Mouse (Mus musculus) gastrocnemius, postnatal 4 days (tissue): ENCODE results near the gene Thra. TPM values are rescaled to one million over a fixed set of nuclear protein-coding genes. Genes with fewer than 3 reads are reported as not detected.

Experiments used
- DNase-seq, 2 experiments: peaks; one replicate each; pipeline ENCODE4 v3.0.0; 2021 to 2022; ENCODE audit warnings: low spot score in 2 of 2, mixed read lengths in 2 of 2
- total RNA-seq, 2 experiments: library from RNA; stranded (reverse); gene quantifications; 2 replicates each; pipeline ENCODE4 v1.2.3; 2021

Thra gene
- total RNA-seq, 2 experiments from 2014 or later, result 225 TPM

DNA sequence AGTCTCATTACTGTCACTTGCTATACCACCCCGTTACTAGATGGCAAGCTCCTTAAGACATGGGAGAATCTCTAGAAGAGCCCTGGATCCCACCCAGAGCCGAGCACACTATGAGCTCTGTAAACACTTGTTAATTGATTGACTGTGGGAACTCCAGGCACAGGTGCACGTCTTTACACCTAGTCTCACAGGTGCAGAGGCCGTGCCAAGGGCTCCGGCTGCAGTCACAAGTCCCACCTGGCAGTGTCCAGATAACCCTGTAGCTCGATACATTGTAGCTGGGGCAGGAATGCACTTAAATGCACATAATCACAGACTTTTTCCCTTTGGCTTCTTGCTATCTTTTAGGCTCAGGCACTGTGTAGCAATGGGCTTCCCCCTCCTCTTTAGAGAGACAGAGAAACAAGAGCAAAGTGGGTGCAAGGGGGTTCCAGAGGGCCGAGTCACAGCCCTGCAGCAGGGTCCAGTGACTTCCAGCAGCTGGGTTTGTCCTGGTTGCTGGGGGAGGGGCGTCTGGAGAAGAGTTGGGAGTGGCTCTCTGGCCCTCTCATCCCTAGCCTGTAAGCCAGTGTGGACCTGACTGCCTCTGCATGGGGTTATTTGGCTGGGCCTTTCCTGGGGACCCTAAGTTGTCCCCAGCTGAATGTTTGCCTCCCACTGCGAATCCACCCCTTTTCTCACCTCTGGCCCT lies 3.4 kb downstream of the Thra start:
- peak in 1 of 2 experiments; percentile 85 for DNase-seq

DNA sequence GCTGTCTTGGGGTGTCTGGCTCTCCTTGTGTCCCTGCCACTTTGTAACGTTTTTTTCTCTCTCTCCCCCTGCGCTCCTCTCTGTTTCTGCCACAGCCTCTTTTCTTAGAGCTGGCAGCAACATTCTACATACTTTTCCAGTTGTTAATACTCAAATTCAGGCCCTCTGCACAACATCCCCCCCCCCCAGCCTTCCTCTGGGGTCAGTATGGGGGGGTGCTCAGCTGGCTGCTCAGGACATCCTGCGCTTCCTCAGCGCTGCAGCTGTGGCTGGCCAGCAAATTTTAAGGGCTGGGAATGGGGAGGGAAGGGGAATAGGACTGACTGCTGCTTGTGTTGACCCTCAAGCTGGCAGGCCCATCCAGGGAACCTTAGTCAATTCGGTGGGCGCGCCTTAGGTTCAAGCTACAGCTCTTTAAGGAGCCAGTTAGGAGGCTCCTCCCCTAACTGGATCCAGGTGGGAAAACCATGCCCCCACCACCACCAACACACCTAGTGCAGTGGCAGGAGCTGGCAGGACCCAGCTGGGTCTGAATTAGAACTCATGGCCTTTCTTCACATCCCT lies 4.1 kb downstream of the Thra start:
- DNase-seq, result no peak

DNA sequence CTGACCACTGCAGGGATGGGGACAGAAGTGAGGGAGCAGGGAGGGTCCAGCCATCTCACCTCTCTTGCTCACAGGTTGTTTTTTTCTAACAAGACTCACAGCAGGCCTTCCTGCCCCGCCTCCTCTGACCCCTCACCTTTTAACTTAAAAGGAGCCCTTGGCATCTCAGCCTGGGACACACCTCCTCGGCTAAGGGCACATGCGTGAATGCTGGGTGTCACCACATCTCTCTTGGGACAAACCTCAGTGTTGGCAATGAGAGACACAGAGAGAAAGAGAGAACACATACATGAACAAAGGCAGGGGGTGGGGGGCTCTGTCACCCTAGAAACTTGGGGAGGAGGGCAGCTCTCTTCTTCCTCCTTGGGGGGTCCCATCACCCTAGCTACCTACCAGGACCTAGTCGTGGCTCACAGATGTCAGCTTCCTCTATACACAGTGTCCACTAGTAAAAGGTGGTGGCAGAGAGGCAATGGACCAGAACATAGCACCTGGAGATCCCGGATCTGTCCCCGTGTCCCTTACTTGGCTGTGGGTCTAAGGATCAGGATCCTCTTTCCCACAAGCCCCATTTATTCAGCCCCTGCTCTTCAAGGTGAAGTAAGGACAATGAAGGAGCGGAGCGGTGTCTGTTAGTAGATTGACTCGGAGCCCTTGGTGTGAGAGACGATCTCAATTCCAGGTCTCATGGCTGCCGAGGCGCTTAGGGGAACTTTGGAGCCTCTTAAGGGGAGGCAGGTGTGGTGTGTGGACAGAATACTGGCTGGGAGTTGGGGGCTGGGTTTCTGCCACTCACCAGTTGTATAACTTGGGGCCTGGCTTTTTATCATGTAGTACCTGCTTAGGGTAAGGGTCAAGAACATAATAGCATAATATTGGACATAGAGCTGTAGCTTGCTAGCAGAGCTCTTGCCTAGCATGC lies 5.8 kb downstream of the Thra start:
- DNase-seq, result no peak

DNA sequence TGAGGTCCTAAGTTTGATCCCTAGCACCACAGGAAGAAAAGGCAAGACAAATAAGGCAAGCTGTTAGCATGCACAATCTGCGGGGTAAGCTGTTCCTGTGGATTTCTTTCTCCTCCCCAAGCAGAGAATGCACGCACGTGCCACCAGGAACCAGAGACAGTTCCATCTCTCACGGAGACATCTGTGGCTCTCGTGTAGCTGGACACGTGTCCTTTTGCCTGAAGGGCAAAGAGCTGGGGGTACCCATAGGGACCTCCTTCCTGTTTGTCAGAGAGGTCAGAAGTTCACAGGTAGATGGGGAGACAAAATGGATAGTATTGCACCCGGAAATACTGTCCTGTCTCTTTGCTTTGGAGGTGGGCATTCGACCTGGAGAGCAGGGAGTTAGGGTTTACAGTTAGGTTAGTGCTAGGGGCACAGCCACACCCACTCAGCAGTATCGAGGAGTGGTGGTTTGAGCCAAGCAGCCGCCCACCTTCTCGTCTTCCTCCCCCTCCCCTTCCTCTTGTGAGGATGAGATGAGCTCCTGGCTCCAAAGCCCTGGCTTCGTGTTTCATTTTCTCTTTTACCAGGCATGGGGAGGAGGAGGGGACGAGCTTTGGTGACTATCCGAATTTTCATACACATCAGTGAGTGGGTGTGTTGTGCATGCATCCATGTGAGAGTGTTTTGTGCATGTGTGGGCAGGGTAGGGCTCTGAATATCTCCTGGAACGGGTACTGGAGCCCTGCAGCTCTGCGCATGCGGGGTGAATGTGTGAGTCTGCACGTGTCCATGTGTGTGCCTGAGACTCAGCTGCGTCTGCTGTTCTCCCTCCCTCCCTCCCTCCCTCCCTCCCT lies 6.6 kb downstream of the Thra start:
- DNase-seq, result peak in 1 of 2 experiments; percentile 78

DNA sequence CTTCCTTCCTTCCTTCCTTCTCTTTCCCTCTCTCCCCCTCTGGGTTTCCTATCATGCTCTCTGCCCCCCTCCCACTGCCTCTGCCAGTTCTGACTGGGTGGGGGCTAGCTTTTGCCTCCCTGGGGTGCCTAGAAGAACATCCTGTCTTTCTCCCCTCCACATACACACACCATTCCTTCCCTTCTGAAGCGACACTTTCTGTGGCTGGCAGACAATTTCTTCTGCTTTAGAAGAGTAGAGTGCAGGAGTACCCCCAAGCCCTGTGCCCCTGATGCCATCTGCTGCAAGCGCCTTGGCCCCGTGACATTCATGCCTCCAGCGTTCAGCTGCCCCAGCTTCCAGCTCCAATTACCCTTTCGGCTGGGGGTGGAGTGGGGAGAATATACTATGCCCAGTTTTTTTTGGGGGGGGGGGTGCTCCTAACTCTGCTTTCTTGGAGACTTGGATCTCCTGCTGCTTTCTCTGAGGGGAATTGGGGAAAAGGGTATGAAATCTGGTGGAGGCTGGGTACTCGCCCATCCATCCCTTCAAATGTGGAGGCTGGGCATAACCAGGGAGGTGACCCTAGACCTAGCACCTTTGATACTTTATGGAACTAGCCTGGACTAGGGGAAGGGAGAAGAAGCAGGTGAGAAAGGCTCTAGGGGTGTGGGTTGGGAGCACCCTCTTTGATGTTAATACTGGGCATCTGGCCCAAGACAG lies 7.5 kb downstream of the Thra start:
- no peak for DNase-seq

DNA sequence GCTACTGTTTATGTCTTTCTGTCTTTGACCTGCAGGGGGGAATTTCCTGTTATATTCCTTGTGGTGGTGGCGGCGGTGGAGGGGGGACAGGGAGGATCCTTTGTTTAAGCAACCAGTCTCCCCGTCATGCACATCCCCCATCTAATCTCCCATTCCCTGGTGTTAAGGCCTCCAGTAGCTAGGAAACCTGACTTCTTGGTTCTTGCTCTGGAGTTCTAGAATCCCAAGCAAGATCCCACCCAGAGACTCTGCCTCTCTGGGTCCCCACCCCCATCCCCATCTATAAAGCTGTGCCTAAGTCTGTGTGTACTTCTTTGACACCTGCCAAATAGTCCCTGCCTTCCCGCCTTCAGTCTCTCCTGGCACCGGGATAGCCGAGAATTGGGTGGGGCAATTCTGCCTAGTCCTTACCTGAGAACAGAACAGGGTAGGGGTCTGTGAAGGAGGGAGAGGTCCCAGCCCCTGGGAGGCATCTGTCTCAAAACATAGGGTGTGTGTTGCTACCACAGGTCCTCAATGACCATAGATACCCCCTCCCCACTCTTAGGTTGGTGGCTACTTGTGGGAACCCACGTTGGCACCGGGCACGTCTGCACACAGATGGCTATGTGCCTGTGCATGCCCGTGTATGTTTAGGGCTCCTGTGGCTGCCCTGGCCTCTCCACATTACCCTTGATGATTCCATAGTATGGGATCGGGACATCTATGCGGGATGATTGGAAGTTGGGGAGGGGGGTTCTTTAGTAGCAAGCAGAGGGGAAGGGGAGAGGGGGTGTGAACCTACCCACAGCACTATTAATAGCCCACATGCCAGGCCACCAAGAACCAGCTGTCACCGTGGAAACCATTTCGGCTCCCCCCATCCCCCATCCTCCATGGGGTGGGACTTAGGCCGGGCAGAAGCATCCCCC lies 8.3 kb downstream of the Thra start:
- DNase-seq, result no peak

DNA sequence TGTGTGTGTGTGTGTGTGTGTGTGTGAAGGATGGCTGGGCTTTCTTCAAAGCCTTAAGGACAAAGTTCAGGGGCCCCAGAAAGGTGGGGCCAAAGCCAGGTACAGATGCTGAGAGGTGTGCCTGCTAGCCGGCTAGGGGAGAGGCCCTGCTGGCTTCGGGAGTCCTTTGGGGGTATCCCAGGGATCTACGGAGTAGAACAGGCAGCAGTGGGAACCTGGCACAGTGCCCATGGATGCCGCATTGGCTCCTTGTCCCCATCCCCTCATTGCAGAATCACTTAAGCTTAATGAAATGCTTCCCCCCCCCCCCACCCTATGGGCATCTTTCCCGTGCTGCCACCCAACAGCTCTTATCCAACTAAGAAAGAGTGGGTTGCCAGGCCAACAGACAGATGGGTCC lies 9.3 kb downstream of the Thra start:
- DNase-seq, result peak in 1 of 2 experiments; percentile 26

DNA sequence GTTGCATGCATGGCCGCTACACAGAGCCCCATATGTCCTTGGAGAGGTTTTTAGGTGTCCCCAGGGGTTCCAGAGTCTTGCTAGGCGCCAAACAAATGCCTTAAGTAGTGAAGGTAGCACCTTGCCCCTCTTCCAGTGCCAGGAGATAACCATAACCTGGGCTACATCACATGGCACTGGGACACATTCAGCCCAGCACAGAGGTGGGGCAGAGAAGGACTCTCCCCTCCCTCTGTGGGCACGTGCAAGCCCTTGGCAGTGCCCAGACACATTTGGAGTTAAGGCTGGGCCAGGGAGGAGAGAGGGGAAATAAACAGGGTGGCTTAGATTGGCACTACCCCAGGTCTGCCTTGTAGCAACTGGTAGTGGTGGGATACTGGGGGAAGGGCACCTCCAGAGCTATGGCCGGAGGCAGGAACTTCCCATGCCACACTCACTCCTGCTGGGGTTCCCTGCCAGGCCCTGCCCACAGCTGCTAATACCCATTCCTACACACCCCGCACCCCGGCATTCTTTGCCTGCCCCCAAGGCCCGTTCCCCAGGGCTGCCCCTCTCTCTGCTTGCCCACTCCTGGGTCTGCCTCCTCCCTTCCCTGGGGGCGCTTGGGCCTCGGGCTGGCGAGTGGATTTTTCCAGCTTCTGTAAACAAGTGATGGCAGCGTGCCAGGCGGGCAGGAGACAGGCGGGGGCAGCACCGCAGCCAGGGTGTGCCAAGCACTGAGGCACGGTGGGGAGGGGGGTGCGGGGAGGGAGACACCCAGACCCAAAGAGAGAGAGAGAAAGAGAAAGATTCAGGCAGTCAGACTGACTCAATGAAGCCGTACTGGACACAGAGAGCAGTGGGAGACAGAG lies 10.1 kb downstream of the Thra start:
- peak; percentile 67 to 78 for DNase-seq

DNA sequence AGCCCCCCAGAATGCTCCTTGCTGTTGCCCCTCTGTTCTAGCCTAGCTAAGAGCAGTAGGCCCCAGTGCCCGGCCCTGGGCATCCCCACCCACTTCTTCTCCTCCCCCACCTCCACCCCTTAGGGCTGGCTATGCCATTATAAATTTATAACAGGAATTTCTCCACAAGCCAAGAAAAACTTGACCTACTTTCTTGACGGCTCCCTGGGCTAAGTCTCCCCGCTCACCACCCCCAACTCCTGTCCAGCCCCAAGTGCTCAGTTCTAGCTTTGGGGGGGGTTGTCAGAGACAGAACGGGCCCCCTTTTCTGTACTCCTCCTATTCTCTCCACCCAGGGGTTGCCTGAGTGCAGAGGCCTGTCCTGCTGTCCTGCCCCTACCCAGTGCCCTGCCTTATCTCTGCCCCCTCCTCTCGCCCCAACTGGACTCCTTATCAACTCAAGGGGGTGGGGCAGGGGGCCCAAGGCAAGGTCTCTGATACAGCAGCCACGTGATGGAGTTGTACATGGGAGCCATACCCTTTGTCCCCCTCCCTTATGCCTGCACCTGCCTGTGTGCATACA lies 10.9 kb downstream of the Thra start:
- DNase-seq, result no peak

DNA sequence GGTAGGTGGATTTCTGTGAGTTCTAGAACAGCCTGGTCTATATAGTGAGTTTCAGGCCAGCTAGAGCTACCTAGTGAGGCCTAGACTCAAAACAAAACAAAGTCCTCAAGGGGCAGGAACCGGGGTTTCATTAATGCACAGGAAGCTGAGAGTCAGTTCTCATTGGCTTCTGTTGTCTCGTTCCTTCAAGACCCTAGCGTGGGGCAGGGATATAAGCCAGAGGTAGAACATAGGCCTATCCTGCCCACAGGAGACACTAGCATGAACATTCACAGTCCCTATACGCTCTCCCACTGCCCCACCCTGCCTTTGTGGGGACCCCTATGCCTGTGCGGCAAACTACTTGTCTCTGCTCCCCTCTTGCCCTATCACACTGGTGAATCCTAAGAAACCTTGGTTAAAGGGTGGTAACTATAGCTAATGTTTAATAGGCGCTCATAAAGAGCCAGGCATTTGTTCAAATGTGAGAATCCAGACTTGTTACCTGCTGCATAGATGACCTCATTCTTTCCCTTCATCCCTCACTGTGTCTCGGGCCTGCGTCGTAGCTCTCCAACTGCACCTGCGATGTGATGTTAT lies 12.2 kb downstream of the Thra start:
- DNase-seq, result no peak

DNA sequence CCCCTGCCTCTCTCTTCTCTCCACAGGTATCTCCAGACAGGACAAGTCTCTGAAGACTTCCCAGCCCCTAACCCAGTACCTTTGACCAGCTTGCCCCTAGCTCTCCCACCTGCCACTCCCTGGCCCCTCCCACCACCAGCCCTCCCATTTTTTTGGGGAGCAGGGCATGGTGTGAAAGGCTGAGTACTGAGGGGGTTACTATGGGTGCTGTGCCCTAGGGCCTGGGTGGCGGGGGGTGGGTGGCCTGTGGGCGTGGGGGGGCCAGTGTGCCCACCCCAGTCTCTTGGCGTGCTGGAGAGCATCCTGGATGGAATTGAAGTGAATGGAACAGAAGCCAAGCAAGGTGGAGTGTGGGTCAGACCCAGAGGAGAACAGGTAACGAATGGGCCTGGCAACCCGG lies 12.8 kb downstream of the Thra start:
- DNase-seq, result no peak

DNA sequence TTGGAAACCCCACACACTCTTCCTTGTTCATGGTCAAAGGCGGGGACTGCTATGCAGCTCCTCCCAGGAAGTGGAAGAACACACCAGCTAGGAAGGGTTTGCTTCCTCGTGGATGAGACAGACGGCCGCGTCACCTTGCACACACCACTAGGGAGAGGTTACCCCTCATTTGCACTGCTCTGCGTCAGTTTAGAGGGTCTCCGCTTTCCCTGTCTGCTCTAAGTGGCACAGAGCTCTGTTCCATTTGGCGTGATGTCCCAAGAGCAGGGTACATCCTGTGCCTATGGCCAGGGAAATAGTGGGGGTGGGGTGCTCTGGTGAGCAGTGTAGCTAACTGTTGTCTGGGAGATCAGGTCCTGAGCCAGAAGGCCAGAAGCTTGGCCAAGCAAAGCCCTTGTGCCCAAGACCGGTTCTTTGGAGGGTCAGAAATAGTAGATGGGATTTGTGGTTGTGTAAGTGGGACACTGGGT lies 13.7 kb downstream of the Thra start:
- DNase-seq, result no peak

DNA sequence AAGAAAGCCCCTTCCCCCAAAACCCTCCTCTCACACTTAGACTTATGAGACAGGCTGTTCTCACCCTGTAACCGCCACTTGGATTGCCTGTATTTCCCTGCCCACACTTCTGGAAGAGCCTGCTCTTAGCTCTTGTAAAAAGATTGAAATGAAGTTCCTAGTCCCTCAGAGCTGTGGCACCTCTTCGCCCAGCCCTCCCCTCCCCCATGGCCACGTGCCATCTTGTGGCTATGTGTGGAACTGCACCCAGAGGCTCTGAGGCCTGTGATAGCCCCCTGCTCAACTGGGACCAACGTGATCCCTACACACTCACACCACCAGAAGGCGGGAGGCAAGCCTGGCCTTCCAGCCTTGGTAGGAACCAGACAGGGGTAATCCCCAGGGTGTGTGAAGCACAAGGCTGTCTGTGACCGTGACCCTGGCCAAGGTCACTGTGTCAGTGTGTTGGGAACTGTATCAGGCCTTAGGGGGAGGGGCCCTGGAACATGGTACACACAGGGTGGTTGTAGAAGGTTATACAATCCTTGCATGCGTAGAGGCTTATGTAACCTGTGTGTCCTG lies 14.3 kb downstream of the Thra start:
- DNase-seq, result peak; percentile 77 to 79

DNA sequence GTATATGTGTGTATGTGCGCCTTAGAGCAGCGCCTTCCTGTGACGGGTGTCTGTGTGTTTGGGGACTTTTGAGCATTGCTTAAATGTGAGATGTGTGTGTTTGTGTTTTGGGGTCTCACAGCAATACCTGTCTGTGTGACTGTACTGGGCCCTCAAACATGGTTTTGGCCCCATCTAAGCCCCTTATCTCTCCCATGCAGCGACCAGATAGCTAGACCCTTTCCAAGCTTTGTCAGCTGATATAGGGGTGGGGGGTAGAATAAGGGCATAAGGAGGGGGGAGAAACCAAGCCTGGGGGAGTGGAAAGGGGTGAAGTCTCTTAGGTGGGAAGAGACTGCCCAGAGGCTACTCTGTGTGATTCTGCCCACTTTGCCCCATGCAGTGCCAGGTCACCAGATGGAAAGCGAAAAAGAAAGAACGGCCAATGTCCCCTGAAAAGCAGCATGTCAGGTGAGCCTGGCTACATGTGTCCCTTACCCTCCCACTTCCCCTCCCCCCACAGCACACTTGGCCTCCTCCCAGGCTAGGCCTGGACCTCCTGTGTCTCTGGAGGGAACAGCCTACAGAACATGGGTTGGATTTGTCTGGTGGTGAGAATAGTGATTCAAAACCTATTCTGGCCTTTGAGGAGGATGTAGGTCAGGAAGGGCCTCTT lies 15.4 kb downstream of the Thra start:
- DNase-seq, result no peak

DNA sequence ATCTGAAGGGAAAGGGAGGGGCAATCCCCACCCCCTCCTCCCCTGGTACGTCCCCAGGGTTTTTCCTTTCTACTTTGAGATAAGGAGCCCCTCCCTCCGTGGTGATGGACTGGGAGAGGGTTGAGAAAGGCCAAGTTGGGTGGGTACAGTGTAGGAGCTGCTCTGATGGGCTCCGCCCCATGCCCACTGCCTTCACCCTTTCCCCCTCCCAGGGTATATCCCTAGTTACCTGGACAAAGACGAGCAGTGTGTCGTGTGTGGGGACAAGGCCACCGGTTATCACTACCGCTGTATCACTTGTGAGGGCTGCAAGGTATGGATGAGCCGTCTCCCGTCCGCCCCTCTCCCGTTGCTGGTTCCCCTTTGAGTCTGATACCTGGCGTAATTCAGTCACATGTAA lies 16.3 kb downstream of the Thra start:
- DNase-seq, result no peak

DNA sequence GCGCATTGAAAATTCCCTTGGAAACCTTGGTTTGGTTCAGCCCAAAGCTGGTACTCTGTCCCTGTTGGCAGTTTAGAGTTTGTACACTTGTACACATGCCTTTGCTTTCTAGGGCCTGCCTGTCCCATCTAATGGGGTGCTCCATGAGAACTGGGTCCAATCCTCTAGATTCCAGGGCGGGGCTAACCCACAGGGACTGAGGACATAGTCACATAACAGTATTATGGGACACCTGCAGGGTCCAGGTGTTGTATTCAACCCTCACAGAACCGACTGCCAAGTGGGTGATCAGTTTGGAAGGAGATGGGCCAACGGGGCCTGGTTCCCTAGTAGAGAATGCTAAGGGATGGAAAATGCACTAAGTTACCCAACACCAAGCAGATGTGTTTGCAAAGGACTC lies 21.5 kb downstream of the Thra start:
- DNase-seq, result peak in 1 of 2 experiments; percentile 14
